Mouse (Mus musculus): Measurements from ENCODE around the gene Mettl7b.
A peak's percentile ranks its signal among the peaks of the same experiment; 100 is the strongest.

GRCm38 (mm10) chr10:128945675-128946074, 15.1 kb downstream of the Mettl7b start:
- TF ChIP-seq CTCF (IDR thresholded peaks at IDR 0.05; ENCODE audit: insufficient read depth, low read length) (peak; percentile 68), POLR2A (IDR thresholded peaks at IDR 0.05; ENCODE audit: borderline replicate concordance, extremely low read depth, low read depth, low read length) (no peak)

All from lung, adult 2 months (tissue).